Mouse (Mus musculus) 416B (cell line): ENCODE data around the gene Tbl1x.

Experiments used
- DNase-seq: peaks from one replicate; pipeline ENCODE4 v3.0.0; 2011; ENCODE audit warnings: low read depth

Gene Tbl1x

DNA sequence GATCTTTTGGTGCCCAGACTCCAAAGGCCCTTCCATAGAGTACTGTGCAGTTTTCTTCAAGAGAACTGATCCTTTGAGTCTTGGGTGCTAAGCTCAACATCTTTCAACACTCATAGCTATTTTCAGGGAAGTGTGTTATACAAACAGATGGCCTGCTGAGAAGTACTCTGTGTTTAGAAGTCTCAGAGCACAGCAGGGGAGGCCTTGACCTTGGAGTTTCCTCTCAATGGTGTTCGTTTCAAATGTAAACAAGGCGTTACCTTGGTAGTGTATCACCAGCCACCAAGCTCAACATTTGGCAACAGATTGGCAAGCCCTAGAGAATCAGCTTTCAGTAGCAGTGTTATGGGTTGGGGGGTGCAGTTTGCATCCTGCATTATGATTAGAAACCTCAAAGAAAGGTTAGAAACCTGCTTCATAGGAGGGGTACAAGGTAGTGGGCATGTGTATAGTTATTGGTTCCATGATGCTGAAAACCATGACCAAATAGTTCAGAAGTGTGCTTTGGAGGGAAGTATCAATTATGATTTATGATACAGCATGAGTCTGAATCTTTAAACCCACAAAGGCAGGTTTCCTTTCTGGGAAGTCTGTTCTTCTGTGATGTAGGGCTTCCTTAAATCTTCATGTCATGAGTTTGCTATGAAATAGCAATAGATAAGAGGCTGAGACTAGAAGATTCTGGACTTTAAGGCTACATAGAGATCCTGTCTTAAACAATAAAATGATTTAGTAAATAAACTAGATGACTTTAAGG, 98.3 kb downstream of the Tbl1x start:
- peak; percentile 42 for DNase-seq

DNA sequence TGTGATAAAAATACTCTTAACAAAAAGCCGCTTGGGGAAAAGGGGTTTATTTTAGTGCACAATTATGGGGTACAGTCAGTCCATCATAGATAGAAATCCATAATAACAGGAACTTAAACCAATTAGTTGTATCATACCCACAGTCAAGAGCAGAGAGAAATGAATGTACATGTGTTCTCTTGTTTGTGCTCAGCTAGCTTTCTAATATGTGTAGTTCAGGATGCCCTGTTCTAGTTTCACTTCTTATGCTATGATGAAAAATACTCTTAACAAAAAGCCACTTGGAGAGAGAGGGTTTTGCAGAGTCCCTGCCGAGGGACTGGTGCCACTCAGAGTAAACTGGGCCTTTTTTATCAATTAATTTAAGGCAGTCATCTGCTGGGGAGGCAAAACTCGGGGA, 101.1 kb downstream of the Tbl1x start:
- DNase-seq = no peak

DNA sequence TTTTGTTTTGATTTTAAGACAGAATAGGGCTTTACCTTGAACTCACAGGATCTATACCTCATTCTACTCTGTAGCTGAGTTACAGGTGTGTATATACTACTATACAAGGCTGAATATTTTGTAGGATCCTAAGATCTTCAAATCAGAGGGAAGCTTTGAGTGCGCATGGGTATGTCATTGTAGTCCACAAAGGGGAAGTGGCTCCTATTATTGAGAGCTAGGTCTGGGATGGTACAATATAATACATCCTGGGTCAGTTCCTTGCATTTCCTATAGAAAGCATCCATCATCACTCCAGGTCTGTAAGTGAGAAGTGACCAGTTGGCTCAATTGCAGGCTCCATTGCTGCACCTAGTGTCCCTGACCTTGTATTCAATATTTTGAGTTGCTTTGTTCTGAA, 102.2 kb downstream of the Tbl1x start:
- DNase-seq = no peak

DNA sequence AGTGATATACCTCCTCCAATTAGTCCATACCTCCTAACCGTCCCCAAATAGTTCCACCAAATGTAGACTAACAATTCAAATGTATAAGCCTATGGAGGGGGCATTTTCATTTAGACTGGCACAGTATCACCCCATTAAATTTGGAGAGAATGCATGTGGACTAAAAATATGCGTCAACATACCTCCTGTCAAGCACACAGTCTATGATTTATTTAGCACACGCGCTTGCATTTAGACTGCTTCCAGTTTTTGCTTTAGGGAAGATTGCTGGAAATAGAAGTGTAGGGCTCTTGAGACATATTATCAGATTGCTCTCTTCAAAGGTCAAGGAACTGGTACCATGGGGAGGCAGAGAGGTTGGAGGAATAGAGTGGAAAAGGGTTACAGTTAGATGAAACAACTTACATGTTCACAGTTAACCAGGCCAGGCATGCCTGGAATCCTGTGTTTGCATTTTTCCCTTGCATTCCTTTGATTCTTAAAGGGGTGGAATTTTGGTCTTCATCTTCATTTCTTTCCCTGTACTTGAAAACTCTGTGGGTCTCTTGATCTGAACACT, 105.0 kb downstream of the Tbl1x start:
- DNase-seq = no peak

DNA sequence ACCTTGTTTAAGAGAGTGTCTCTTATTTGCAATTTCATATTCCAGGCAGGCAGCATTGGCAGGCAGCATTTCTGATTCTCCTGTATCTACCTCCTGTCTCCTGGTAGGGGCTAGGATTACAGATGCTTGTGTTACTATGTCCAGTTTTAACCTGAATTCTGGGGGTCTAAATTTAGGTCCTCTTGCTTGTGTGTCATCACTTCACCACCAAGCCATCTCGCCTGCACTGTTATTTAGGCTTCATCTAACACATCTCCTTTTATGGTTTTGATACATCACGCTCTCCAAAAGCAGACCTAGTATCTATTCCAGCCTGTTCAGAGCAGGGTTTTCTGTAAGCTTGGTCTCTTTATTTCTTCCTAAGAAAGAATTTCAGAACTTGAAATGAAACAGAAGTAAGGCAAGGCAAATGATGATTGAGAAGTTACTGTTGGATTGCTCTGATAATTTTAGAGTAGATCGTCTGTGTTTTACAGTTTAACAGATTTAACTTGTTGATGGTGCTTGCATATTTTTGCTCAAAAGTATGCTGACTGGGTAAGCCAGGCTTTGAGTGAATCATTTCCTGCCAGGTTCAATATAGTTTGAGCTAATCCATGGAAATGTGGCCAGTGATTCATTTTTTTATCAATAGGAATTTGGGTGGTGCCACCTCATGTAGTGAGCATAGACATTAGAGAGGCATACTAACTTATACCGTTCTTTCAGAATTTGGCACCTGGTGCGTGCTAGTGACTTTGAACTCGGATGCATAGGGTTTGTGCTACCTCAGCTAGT, 106.7 kb downstream of the Tbl1x start:
- peak; percentile 36 for DNase-seq

DNA sequence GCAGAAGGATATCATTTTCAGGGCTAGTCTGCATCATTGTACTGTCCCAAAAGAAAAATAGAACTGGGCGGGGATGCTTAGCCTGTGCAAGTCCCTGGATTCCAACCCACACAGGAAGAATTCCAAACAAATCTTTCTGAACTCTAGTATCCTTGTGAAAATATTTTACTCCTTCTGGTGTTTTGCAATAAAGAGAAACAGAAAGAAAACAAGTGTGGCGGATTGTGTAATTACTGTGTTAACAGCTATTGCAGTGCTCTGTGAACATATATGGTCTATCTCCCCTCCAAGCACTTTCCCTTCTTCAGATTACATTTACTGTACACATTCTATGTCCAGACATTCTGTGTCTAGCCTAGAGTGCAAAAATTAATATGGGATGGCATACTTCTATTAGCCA, 119.6 kb downstream of the Tbl1x start:
- DNase-seq = no peak

DNA sequence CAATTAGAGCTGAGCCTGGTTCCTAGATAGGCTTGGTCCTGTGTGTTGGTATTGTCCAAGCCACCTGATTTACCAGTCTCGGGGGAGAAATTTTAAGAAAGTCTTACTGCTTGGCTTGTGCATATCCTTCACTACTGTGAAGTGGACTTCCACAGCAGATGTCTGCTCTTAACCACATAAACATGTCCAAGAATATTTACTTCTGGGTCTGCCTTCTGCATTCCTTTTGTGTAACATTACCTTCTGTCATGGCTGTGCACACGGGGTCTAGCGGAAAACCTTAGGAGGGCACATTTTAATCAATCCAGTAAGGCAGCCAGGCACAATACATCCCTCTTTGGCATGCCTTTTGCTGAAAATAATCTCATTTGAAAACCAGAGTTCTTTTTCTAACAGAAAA, 125.7 kb downstream of the Tbl1x start:
- no peak for DNase-seq

DNA sequence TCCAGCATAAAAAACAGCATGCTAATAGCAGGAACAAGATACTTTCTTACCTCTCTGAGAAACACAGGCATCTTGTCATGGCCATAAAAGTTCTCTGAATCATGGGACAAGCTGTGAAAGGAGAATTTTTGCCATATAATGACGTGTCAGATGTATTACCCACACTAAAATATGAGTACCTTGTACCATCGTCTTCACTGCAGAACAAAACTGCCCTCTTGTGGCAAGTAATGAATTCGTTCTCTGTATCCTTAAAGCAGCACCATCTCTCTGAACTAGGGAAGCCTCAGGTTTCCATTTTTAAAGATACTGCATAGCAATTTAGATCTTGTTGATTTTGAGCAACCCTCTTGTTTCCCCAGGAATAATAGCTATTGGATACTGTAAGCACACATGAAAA, 127.3 kb downstream of the Tbl1x start:
- DNase-seq = peak; percentile 73

DNA sequence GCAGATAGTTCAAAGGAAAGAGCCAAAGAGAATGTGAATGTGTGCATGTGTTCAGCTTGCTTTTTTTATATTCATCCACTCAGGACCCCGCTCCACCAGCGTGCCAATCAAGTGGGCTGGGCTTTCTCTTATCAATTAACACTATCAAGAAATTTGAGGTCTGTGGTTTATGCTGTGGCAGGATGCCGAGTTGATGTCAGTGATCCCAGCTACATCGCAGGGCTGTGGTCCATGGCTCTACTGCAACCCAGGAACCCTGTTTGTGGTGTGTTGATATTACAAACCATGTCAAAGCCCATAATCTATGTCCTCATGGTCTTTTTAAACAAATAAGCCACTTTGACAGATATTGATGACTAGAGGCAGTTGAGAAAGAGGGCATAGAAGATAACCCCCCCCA, 129.5 kb downstream of the Tbl1x start:
- peak; percentile 51 for DNase-seq

DNA sequence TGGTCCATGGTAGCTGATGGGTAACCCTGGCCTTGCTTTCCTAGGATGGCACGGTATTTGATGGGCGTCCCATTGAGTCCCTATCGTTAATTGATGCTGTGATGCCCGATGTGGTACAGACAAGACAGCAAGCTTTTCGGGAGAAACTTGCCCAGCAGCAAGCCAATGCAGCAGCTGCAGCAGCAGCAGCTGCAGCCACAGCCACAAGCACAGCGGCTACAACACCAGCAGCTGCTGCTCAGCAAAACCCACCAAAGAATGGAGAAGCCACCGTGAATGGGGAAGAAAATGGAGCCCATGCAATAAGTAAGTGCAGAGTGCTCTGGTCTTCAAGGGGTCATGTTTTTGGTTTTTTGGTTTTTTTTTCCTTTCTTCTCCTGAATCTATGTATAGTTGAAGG, 135.4 kb downstream of the Tbl1x start:
- DNase-seq = no peak

DNA sequence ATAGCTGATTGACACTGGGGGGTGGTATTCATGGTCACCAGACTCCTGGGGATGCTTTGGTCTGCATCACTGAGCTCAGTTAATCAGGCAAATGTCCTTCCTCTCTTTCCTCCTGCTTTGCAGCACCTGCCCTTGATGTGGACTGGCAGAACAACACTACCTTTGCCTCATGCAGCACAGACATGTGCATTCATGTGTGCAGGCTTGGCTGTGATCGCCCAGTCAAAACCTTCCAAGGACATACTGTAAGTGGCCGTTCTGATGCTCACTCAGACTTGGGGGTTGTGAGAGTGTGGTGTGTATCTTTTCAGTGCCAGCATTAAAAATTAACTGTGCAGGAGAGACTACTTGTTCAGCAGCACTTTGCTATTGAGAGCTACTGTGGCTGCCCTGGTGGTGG, 139.4 kb downstream of the Tbl1x start:
- no peak for DNase-seq

DNA sequence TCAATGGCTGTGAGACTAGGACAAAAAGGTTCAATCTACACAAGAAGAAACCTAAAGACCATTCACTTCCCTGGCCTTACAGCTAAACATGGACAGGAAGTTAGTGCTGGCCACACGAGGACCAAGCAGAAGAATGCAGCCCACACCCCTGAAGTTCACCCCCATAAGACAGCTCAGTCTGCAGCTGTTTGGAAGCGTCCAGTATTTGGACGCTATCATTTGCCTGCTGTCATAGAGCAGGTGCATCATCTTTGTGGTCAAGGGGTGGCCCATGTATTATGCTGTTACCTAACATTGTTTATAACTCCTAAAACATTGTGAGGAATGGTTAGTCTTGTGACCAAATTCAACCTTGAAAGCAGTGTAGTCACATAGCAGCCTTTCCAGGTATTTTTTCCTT, 151.2 kb downstream of the Tbl1x start:
- no peak for DNase-seq

DNA sequence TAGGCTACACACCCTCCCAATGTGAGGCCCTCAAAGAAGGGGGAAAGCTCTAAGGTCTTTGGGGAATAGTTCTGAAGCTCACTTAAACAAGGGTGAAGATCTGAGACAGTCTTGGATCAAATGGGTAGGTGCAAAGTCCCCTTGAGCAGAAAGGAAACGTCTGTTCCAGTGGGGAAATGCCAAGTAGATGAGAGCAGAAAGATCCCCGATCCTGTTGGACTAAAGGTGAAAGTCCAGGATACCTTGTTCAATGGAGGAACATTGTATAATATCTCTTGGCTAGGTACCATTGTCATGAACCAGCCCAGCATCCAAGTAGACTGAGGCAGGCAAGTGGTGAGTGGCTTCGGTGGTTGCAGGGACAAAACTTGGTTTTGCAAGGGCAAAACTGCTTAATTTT, 152.5 kb downstream of the Tbl1x start:
- no peak for DNase-seq

DNA sequence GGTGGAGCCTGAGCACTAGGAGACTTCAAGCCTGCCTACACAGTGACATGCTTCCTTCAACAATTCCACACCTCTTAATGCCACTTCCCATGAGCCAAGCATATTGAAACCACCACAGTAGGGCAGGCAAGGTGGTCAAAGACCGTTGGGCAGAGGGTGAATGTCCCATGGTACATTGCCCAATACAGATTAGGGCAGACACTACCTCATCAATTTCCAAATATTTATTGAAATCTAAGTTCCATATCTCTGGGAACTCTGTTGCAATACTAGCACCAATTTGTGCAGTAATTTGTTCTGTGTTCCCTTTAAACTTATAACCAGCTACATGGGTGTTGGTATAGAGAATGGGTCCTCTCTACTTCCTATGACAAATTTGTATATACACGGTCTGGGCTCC, 154.2 kb downstream of the Tbl1x start:
- no peak for DNase-seq

DNA sequence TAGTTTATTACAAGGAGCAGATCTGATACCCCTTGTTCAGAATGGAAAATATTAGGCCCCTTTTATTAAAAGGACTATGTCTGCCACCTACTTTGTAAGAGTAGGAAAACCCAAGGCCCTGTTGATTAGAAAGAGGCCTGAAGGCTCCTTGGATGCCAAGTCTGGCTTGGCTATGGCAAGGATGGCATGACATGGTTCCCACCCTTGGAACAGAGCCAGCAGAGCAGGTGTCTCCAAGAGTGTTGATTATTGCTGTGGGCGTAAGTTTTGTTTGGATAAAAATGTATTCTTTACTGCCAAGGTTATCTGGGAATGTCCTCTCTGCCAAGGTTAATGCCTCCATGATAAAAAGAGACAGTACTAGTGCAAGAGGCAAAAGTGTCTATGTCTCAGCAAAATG, 156.1 kb downstream of the Tbl1x start:
- DNase-seq = no peak

DNA sequence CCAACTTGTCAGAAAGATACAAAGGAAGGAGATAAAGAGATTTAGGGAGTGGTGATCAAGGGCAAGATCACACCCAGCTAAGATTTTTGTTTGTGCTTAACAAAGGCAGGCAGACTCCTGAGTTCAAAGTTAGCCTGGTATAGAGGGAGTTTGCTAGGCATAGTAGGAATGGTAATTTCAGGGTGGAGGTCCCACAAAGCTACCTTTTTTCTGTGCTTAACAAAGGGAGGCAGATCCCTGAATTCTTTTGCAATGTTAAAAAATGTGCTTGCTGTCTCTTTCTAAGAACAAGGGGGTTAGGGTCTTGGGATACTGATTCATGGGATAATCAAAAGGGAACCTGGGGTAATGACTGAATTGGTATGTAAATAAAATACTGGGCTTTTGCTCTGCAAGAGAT, 156.6 kb downstream of the Tbl1x start:
- no peak for DNase-seq

DNA sequence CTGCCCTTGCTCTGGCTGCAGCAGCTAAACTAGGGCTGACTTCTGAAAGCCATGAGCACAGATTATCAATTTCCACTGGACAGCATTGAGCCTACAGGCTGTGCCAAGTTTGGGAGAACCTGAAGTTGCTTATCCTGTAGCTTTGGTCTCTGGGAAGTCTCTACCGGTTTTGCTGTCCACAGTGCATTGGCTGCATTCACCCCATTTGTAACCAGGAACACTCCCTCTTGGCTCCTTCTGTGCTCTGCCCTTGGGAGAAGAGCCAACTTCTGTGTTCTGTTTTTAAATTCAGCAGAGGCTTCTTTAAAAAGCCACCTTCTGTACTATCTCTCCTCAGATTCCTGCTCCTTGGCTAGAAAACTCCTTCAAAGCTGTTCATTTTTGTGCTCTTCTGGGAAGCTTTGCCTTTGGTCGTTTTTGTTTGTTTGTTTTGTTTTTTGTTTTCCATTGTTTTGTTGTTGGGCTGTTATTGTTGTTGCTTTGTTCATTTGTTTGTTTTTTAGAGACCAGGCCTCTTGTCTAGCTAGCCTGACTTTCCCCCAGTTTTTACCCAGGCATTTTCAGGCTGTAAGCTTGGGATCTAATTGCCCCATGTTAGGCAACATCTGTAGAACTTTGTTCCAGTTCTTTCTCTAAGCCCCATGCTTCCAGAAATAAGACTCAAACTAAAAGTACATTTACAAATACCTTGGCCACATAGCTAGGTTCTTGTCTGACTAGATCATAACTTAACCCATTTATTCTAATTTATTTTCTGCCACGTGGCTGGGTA, 159.2 kb downstream of the Tbl1x start:
- DNase-seq = no peak
